Mouse (Mus musculus): ENCODE measurements around the gene Eef1akmt1.

Gene Eef1akmt1

DNA sequence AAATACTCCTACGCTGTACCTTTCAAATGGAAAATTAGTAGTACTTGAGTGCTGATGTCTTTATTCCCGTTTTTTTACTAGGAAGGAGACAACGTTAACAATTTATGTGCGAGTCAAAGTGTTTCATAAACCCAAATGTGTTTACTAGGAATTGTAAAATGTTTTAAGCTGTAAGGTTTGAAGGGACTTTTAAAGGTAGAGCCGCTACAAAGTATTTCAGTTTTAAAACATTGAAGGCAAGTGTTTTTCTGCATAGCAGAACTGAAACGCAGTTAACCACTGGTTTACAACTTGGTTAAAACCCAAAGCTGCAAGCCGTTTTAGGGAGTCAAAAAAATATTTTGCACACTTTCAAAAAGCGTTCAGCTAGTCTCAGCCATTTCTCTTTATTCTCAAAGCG, 47.6 kb downstream of the Eef1akmt1 start:
- no peak for DNase-seq (ENCODE audit: low spot score)

- DNase-seq (ENCODE audit: low spot score), result no peak
These were observed 54.4 kb downstream of the Eef1akmt1 start for GRCm38 (mm10) chr14:57517001-57517400.

DNA sequence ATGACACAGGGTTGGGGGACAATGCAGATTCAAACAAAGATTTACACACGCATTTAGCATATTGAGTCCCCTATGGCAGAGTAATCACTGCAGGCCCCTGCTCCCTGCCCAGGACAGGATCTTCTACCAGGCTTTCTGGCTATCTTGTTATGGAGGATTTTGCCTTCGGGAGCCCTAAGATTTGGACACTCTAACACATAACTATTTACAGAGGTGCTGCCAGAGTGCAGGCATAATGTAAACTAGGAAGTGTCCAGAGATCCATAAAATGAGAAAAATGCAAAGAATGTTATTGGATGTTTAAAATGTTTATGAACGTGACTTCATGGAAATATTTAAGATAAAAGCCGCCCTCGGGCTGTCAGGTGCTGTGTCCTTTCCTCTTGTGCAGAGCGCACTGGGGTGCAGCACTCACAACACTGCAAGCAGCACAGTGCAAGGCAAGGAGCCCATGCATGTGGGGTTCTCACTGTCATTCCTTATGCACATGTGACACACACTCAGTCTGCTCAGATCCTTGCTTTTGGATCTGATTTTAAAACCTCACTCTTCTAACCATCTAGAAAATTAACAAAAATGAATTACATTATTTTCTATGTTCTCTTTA, 56.2 kb downstream of the Eef1akmt1 start:
- no peak for DNase-seq (ENCODE audit: low spot score)

- no peak for DNase-seq (ENCODE audit: low spot score)
These were observed 61.9 kb downstream of the Eef1akmt1 start for GRCm38 (mm10) chr14:57509554-57509953.

GRCm38 (mm10) chr14:57503729-57504128, 67.7 kb downstream of the Eef1akmt1 start:
- no peak for DNase-seq (ENCODE audit: low spot score)
